Mouse (Mus musculus) heart, adult 2 months (tissue): ENCODE results near the gene Ccdc9b.

ENCODE experiments used
- CTCF ChIP-seq: fragments of 200-600 bp; IDR thresholded peaks from 2 replicates; pipeline ENCODE4 v1.8.1; 2022; ENCODE audit warnings: antibody characterized with exemption, mild to moderate bottlenecking, moderate library complexity
- POLR2A ChIP-seq: fragments of 200-500 bp; IDR thresholded peaks from 2 replicates; pipeline ENCODE4 v1.6.1; 2011; ENCODE audit warnings: mild to moderate bottlenecking, low read depth, low read length, control low read depth; ENCODE audit not compliant: insufficient read depth

DNA sequence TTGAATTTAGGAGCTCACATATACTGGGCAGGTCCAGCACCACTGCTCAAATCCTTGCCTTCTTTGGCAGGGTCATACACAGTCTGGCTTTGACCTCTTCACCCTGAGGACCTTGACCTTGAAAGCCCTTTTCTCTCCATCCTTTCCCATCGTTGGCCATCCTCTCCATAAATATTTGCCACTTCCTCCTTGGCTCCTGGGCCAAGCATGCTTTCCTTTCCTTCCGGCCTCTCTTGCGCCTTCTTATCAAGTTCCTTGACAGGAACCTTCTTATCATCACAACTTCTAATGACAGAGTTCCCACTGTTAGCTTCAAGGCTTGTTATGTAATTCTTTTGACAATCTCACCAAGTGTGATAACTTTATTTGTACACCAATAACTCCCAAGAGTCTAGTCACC, 42.7 kb upstream of the Ccdc9b start:
- TF ChIP-seq POLR2A (no peak), CTCF (no peak)
